Mouse (Mus musculus): ENCODE measurements around the gene Ttc7b. TPM values are rescaled to one million over a fixed set of nuclear protein-coding genes. Genes with fewer than 3 reads are reported as not detected.

The Ttc7b gene
- polyA plus RNA-seq, 1 experiment, result 20.4 TPM

GRCm38 (mm10) chr12:100528246-100528645 is 7.6 kb upstream of the Ttc7b start:
- TF ChIP-seq POLR2A (IDR thresholded peaks at IDR 0.05; ENCODE audit: low read depth, low read length) (no peak), CTCF (IDR thresholded peaks at IDR 0.05; ENCODE audit: extremely low read depth, insufficient read depth, insufficient read length, insufficient replicate concordance) (no peak)

GRCm38 (mm10) chr12:100527753-100528152 is 7.1 kb upstream of the Ttc7b start:
- no peaks in the 10 kb centered on the region for H3K27me3 ChIP-seq (ENCODE audit: control insufficient read depth, insufficient read depth, low read length)
- no peaks in the 10 kb centered on the region for H3K36me3 ChIP-seq (ENCODE audit: control insufficient read depth, insufficient read depth, low read length)
- no peak overlapping the region for H3K27ac ChIP-seq (ENCODE audit: insufficient read depth, low read length)
- no peak for TF ChIP-seq POLR2A (IDR thresholded peaks at IDR 0.05; ENCODE audit: low read depth, low read length)
- TF ChIP-seq CTCF (IDR thresholded peaks at IDR 0.05; ENCODE audit: extremely low read depth, insufficient read depth, insufficient read length, insufficient replicate concordance), result no peak
- WGBS, result 19% methylated on average over 9 of the region's 9 CpGs
- DNase-seq (ENCODE audit: low read depth in 1 of 2, low spot score in 2 of 2), result peak; percentile 40 to 66
- peaks cover 11% of the 10 kb centered on the region; the same call in 1 of the 2 replicates for H3K4me1 ChIP-seq (ENCODE audit: control insufficient read depth, insufficient read depth, insufficient read length)
- H3K4me3 ChIP-seq (ENCODE audit: extremely low read depth, insufficient read depth, insufficient read length), result peak overlapping the region; percentile 28; the same call in 1 of the 2 replicates

More at GRCm38 (mm10) chr12:100528246-100528645, 7.6 kb upstream of the Ttc7b start:
- DNase-seq (ENCODE audit: low read depth in 1 of 2, low spot score in 2 of 2), result no peak
- 30% methylated on average over 3 of the region's 3 CpGs for WGBS
- H3K27me3 ChIP-seq (ENCODE audit: control insufficient read depth, insufficient read depth, low read length), result no peaks in the 10 kb centered on the region
- H3K4me1 ChIP-seq (ENCODE audit: control insufficient read depth, insufficient read depth, insufficient read length), result peaks cover 11% of the 10 kb centered on the region; the same call in 1 of the 2 replicates
- H3K4me3 ChIP-seq (ENCODE audit: extremely low read depth, insufficient read depth, insufficient read length), result no peak overlapping the region
- H3K27ac ChIP-seq (ENCODE audit: insufficient read depth, low read length), result no peak overlapping the region
- H3K36me3 ChIP-seq (ENCODE audit: control insufficient read depth, insufficient read depth, low read length), result no peaks in the 10 kb centered on the region

- peaks cover 11% of the 10 kb centered on the region; the same call in 1 of the 2 replicates for H3K4me1 ChIP-seq (ENCODE audit: control insufficient read depth, insufficient read depth, insufficient read length)
- H3K36me3 ChIP-seq (ENCODE audit: control insufficient read depth, insufficient read depth, low read length), result no peaks in the 10 kb centered on the region
- no peak overlapping the region for H3K4me3 ChIP-seq (ENCODE audit: extremely low read depth, insufficient read depth, insufficient read length)
- TF ChIP-seq POLR2A (IDR thresholded peaks at IDR 0.05; ENCODE audit: low read depth, low read length), result no peak
- TF ChIP-seq CTCF (IDR thresholded peaks at IDR 0.05; ENCODE audit: extremely low read depth, insufficient read depth, insufficient read length, insufficient replicate concordance), result no peak
- WGBS, result 42% methylated on average over 9 of the region's 9 CpGs
- no peaks in the 10 kb centered on the region for H3K27me3 ChIP-seq (ENCODE audit: control insufficient read depth, insufficient read depth, low read length)
- no peak overlapping the region for H3K27ac ChIP-seq (ENCODE audit: insufficient read depth, low read length)
- no peak for DNase-seq (ENCODE audit: low read depth in 1 of 2, low spot score in 2 of 2)
Measured at GRCm38 (mm10) chr12:100527241-100527640, 6.6 kb upstream of the Ttc7b start.

GRCm38 (mm10) chr12:100525939-100526338 is 5.3 kb upstream of the Ttc7b start:
- Histone ChIP-seq H3K4me3 (ENCODE audit: extremely low read depth, insufficient read depth, insufficient read length) (no peak overlapping the region), H3K27me3 (ENCODE audit: control insufficient read depth, insufficient read depth, low read length) (no peaks in the 10 kb centered on the region), H3K27ac (ENCODE audit: insufficient read depth, low read length) (no peak overlapping the region), H3K36me3 (ENCODE audit: control insufficient read depth, insufficient read depth, low read length) (no peaks in the 10 kb centered on the region), H3K4me1 (ENCODE audit: control insufficient read depth, insufficient read depth, insufficient read length) (peaks cover 10% of the 10 kb centered on the region; the same call in 1 of the 2 replicates)
- 71% methylated on average over 1 of the region's 1 CpGs for WGBS
- no peak for DNase-seq (ENCODE audit: low read depth in 1 of 2, low spot score in 2 of 2)
- TF ChIP-seq POLR2A (IDR thresholded peaks at IDR 0.05; ENCODE audit: low read depth, low read length), result no peak
- no peak for TF ChIP-seq CTCF (IDR thresholded peaks at IDR 0.05; ENCODE audit: extremely low read depth, insufficient read depth, insufficient read length, insufficient replicate concordance)

- WGBS, result 2% methylated on average over 76 of the region's 76 CpGs
- peak overlapping the region; percentile 48; the same call in 1 of the 2 replicates for H3K27ac ChIP-seq (ENCODE audit: insufficient read depth, low read length)
- no peak for TF ChIP-seq POLR2A (IDR thresholded peaks at IDR 0.05; ENCODE audit: low read depth, low read length)
- TF ChIP-seq CTCF (IDR thresholded peaks at IDR 0.05; ENCODE audit: extremely low read depth, insufficient read depth, insufficient read length, insufficient replicate concordance), result no peak
- no peaks in the 10 kb centered on the region for H3K36me3 ChIP-seq (ENCODE audit: control insufficient read depth, insufficient read depth, low read length)
- peak overlapping the region; percentile 81 for H3K4me3 ChIP-seq (ENCODE audit: extremely low read depth, insufficient read depth, insufficient read length)
- peak in 1 of 2 experiments; percentile 26 for DNase-seq (ENCODE audit: low read depth in 1 of 2, low spot score in 2 of 2)
- H3K4me1 ChIP-seq (ENCODE audit: control insufficient read depth, insufficient read depth, insufficient read length), result peaks cover 9% of the 10 kb centered on the region; the same call in 1 of the 2 replicates
- H3K27me3 ChIP-seq (ENCODE audit: control insufficient read depth, insufficient read depth, low read length), result no peaks in the 10 kb centered on the region
Measured at GRCm38 (mm10) chr12:100520077-100520793, 391 bp downstream of the Ttc7b start.

GRCm38 (mm10) chr12:100519684-100520076 is 946 bp downstream of the Ttc7b start:
- DNase-seq (ENCODE audit: low read depth in 1 of 2, low spot score in 2 of 2), result no peak
- Histone ChIP-seq H3K4me1 (ENCODE audit: control insufficient read depth, insufficient read depth, insufficient read length) (peaks cover 9% of the 10 kb centered on the region; the same call in 1 of the 2 replicates), H3K4me3 (ENCODE audit: extremely low read depth, insufficient read depth, insufficient read length) (peak overlapping the region; percentile 81), H3K27me3 (ENCODE audit: control insufficient read depth, insufficient read depth, low read length) (no peaks in the 10 kb centered on the region), H3K27ac (ENCODE audit: insufficient read depth, low read length) (no peak overlapping the region), H3K36me3 (ENCODE audit: control insufficient read depth, insufficient read depth, low read length) (no peaks in the 10 kb centered on the region)
- TF ChIP-seq POLR2A (IDR thresholded peaks at IDR 0.05; ENCODE audit: low read depth, low read length), result no peak
- TF ChIP-seq CTCF (IDR thresholded peaks at IDR 0.05; ENCODE audit: extremely low read depth, insufficient read depth, insufficient read length, insufficient replicate concordance), result no peak
- WGBS, result 70% methylated on average over 7 of the region's 7 CpGs

- TF ChIP-seq CTCF (IDR thresholded peaks at IDR 0.05; ENCODE audit: extremely low read depth, insufficient read depth, insufficient read length, insufficient replicate concordance), result no peak
- 90% methylated on average over 9 of the region's 9 CpGs for WGBS
- no peak overlapping the region for H3K27ac ChIP-seq (ENCODE audit: insufficient read depth, low read length)
- H3K36me3 ChIP-seq (ENCODE audit: control insufficient read depth, insufficient read depth, low read length), result no peaks in the 10 kb centered on the region
- no peak overlapping the region for H3K4me3 ChIP-seq (ENCODE audit: extremely low read depth, insufficient read depth, insufficient read length)
- H3K4me1 ChIP-seq (ENCODE audit: control insufficient read depth, insufficient read depth, insufficient read length), result peaks cover 9% of the 10 kb centered on the region; the same call in 1 of the 2 replicates
- no peaks in the 10 kb centered on the region for H3K27me3 ChIP-seq (ENCODE audit: control insufficient read depth, insufficient read depth, low read length)
- DNase-seq (ENCODE audit: low read depth in 1 of 2, low spot score in 2 of 2), result no peak
Measured at GRCm38 (mm10) chr12:100517371-100517770, 3.3 kb downstream of the Ttc7b start.

Measured in spleen, adult 2 months (tissue).